Mouse (Mus musculus) CH12.LX (cell line): ENCODE measurements around the gene Krtap26-1.

Experiments used
- CTCF ChIP-seq, 2 experiments: IDR thresholded peaks in 1 of 2; conservative IDR thresholded peaks in 1 of 2; 2 replicates each; pipeline ENCODE4 v1.5.1; 2011 to 2012; ENCODE audit warnings: low read depth in 2 of 2, low read length in 2 of 2, improper control_type of control experiment in 1 of 2, inconsistent platforms in 1 of 2, mild to moderate bottlenecking in 1 of 2, moderate library complexity in 1 of 2
- NELFE ChIP-seq: IDR thresholded peaks from 2 replicates; pipeline ENCODE4 v1.6.1; 2011; ENCODE audit warnings: low read depth, low read length, improper control_type of control experiment
- PAX5 ChIP-seq: IDR thresholded peaks from 2 replicates; pipeline ENCODE4 v1.6.1; 2012; ENCODE audit warnings: low read length, inconsistent platforms, mixed read lengths
- POLR2A ChIP-seq: IDR thresholded peaks from 2 replicates; pipeline ENCODE4 v1.6.1; 2011; ENCODE audit warnings: low read depth, mild to moderate bottlenecking, improper control_type of control experiment, low read length
- UBTF ChIP-seq: IDR thresholded peaks from 2 replicates; pipeline ENCODE4 v1.6.1; 2012; ENCODE audit warnings: low read depth, mild to moderate bottlenecking, inconsistent platforms, low read length, improper control_type of control experiment, moderate library complexity
- ZC3H11A ChIP-seq: IDR thresholded peaks from 2 replicates; pipeline ENCODE4 v1.6.1; 2012; ENCODE audit warnings: low read depth, mild to moderate bottlenecking, inconsistent platforms, low read length, improper control_type of control experiment

DNA sequence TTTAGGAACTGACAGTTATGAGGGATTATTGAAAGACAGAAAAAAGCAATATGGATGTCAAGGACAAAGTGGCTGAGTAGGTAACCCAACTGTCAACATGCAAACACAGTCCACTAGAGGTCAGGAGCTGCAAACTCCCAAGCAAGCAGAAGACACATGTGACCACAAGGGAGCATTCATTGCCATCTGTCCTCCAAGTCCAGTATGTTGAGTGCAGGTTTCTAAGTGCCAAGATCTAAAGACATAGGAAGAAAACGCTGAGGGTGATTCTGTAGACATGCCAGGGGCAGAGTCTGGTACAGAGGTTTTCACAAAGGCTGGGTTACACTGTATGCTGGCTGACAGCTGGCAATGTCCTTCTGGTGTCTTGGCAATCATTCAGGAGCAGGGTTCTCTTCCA lies 9.8 kb upstream of the Krtap26-1 start:
- TF ChIP-seq CTCF (conservative IDR thresholded peaks at IDR 0.05 in 1 of 2, IDR thresholded peaks at IDR 0.05 in 1 of 2; ENCODE audit: low read depth in 2 of 2, low read length in 2 of 2) (no peak; a peak in 1 of 4 replicates), UBTF (no peak), POLR2A (no peak), NELFE (no peak), PAX5 (no peak), ZC3H11A (no peak)
